Mouse (Mus musculus): Measurements from ENCODE around the gene Dlst. TPM values are rescaled to one million over a fixed set of nuclear protein-coding genes. Genes with fewer than 3 reads are reported as not detected.
A peak's percentile ranks its signal among the peaks of the same experiment; 100 is the strongest.

Dlst gene
- polyA plus RNA-seq, 1 experiment from 2014 or later, result 96.3 TPM

GRCm38 (mm10) chr12:85158801-85159200 is 48.2 kb downstream of the Dlst start:
- H3K9me3 ChIP-seq, result no peaks in the 10 kb centered on the region
- H3K27ac ChIP-seq (replicated peaks), result no peak overlapping the region
- H3K4me1 ChIP-seq, result no peaks in the 10 kb centered on the region
- no peak for ATAC-seq (replicated peaks)
- no peaks in the 10 kb centered on the region for H3K36me3 ChIP-seq
- H3K4me2 ChIP-seq (replicated peaks), result no peak overlapping the region
- no peak overlapping the region for H3K9ac ChIP-seq (replicated peaks)
- H3K4me3 ChIP-seq, result no peak overlapping the region
- no peaks in the 10 kb centered on the region for H3K27me3 ChIP-seq
- 93% methylated on average over 8 of the region's 8 CpGs for WGBS

DNA sequence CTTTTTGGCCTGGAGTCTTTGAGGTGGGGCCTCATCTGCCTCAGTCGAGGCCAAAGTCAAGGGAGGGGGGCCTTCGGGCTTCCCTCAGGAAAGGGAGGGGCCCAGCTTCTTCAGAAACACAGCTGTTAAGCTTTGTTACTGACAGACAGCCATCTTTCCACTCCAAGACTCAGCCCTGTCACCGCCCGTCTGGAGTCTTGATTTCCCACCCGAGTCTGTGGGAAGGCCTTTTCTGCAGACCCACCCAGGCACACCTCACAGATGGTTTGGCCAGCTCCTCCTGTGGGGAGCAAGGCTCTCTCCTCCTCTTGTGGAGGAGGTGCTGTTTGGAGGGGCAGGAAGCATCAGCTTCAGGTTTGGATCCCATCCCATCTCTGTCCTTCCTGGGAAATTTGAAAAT is 49.0 kb downstream of the Dlst start:
- H3K36me3 ChIP-seq, result no peaks in the 10 kb centered on the region
- H3K9ac ChIP-seq (replicated peaks), result no peak overlapping the region
- no peak overlapping the region for H3K4me3 ChIP-seq
- H3K4me1 ChIP-seq, result no peaks in the 10 kb centered on the region
- WGBS, result 77% methylated on average over 5 of the region's 5 CpGs
- no peaks in the 10 kb centered on the region for H3K9me3 ChIP-seq
- H3K27me3 ChIP-seq, result no peaks in the 10 kb centered on the region
- no peak for ATAC-seq (replicated peaks)
- H3K27ac ChIP-seq (replicated peaks), result no peak overlapping the region
- H3K4me2 ChIP-seq (replicated peaks), result no peak overlapping the region

DNA sequence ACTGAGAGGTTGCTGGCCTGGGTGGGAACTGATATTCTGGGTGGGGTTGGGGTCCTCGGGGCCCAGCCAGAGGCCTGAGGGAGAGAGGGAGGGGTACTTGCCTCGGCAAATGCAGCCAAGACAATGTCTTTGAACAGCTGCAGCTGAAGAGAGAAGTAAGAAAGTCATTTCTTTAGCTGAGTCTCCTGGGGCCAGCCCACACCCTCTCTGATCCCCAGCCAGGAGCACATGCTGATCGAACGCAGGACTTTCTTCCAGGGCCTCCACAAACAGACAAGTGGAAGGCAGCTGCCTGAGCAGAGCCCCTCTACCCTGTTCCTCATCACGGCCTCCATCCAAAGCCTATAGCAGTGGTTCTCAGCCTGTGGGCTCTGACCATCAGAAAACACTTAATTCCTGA is 54.4 kb downstream of the Dlst start:
- H3K36me3 ChIP-seq, result no peaks in the 10 kb centered on the region
- H3K4me2 ChIP-seq (replicated peaks), result no peak overlapping the region
- peaks cover 8% of the 10 kb centered on the region; the same call in 1 of the 2 replicates for H3K4me1 ChIP-seq
- H3K4me3 ChIP-seq, result no peak overlapping the region
- ATAC-seq (replicated peaks), result no peak
- no peaks in the 10 kb centered on the region for H3K9me3 ChIP-seq
- no peaks in the 10 kb centered on the region for H3K27me3 ChIP-seq
- 78% methylated on average over 5 of the region's 5 CpGs for WGBS
- H3K27ac ChIP-seq (replicated peaks), result no peak overlapping the region
- H3K9ac ChIP-seq (replicated peaks), result no peak overlapping the region

DNA sequence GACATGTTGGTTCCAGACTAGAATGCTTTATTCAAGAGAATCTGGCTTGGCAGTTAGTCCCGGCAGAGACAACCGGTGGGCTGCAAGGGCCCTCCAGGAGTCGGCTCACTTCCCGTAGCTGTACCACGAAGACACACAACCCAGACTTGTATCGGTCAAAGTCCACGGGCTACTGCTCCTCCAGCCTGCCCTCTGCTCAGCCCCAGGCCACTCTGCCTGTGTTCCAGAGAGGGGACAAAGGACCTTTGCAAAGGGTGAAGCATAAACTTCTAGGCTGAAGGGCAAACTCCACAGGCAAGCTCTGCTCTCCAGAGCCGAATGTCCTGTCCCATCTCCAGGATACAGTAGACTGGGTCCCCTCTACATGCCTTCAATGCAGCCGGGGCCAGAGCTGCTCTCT is 56.0 kb downstream of the Dlst start:
- H3K27me3 ChIP-seq, result no peaks in the 10 kb centered on the region
- H3K4me3 ChIP-seq, result no peak overlapping the region
- H3K36me3 ChIP-seq, result no peaks in the 10 kb centered on the region
- no peak overlapping the region for H3K27ac ChIP-seq (replicated peaks)
- peaks cover 8% of the 10 kb centered on the region; the same call in 1 of the 2 replicates for H3K4me1 ChIP-seq
- WGBS, result 93% methylated on average over 9 of the region's 9 CpGs
- no peak overlapping the region for H3K9ac ChIP-seq (replicated peaks)
- no peak for ATAC-seq (replicated peaks)
- no peak overlapping the region for H3K4me2 ChIP-seq (replicated peaks)
- H3K9me3 ChIP-seq, result no peaks in the 10 kb centered on the region

GRCm38 (mm10) chr12:85169117-85169858 is 58.7 kb downstream of the Dlst start:
- peak overlapping the region; percentile 17; the same call in 1 of the 2 replicates for H3K4me3 ChIP-seq
- H3K36me3 ChIP-seq, result no peaks in the 10 kb centered on the region
- H3K27ac ChIP-seq (replicated peaks), result no peak overlapping the region
- H3K4me1 ChIP-seq, result peaks cover 8% of the 10 kb centered on the region; the same call in 1 of the 2 replicates
- peak overlapping the region; percentile 34 for H3K9ac ChIP-seq (replicated peaks)
- H3K4me2 ChIP-seq (replicated peaks), result peak overlapping the region; percentile 37
- H3K27me3 ChIP-seq, result no peaks in the 10 kb centered on the region
- 23% methylated on average over 27 of the region's 27 CpGs for WGBS
- no peaks in the 10 kb centered on the region for H3K9me3 ChIP-seq
- ATAC-seq (replicated peaks), result peak; percentile 73

- Histone ChIP-seq H3K9ac (replicated peaks) (peak overlapping the region; percentile 34; the same call in 1 of the 2 replicates), H3K36me3 (no peaks in the 10 kb centered on the region), H3K27me3 (no peaks in the 10 kb centered on the region), H3K27ac (replicated peaks) (no peak overlapping the region), H3K4me3 (no peak overlapping the region), H3K4me2 (replicated peaks) (no peak overlapping the region), H3K4me1 (peaks cover 10% of the 10 kb centered on the region), H3K9me3 (no peaks in the 10 kb centered on the region)
- 36% methylated on average over 3 of the region's 3 CpGs for WGBS
- ATAC-seq (replicated peaks), result peak; percentile 15; the same call in 1 of the 2 replicates
Measured at GRCm38 (mm10) chr12:85169877-85170276, 59.2 kb downstream of the Dlst start.

GRCm38 (mm10) chr12:85170284-85170947 is 59.8 kb downstream of the Dlst start:
- H3K9me3 ChIP-seq, result no peaks in the 10 kb centered on the region
- peaks cover 16% of the 10 kb centered on the region for H3K4me1 ChIP-seq
- no peaks in the 10 kb centered on the region for H3K27me3 ChIP-seq
- 80% methylated on average over 11 of the region's 11 CpGs for WGBS
- H3K27ac ChIP-seq (replicated peaks), result no peak overlapping the region
- no peak overlapping the region for H3K4me3 ChIP-seq
- H3K36me3 ChIP-seq, result no peaks in the 10 kb centered on the region
- H3K9ac ChIP-seq (replicated peaks), result no peak overlapping the region
- H3K4me2 ChIP-seq (replicated peaks), result no peak overlapping the region
- 0 out of 2 replicates have a peak, but pooled peaks have one; percentile 12 for ATAC-seq (replicated peaks)

- Histone ChIP-seq H3K27me3 (no peaks in the 10 kb centered on the region), H3K4me2 (replicated peaks) (no peak overlapping the region), H3K4me1 (peaks cover 21% of the 10 kb centered on the region), H3K4me3 (no peak overlapping the region), H3K9me3 (no peaks in the 10 kb centered on the region), H3K36me3 (no peaks in the 10 kb centered on the region), H3K27ac (replicated peaks) (no peak overlapping the region), H3K9ac (replicated peaks) (no peak overlapping the region)
- 78% methylated on average over 3 of the region's 3 CpGs for WGBS
- ATAC-seq (replicated peaks), result no peak
Measured at GRCm38 (mm10) chr12:85170948-85171307, 60.3 kb downstream of the Dlst start.

- Histone ChIP-seq H3K27ac (replicated peaks) (0 out of 2 replicates have a peak overlapping the region, but pooled peaks have one; percentile 2), H3K9ac (replicated peaks) (no peak overlapping the region), H3K4me2 (replicated peaks) (no peak overlapping the region), H3K9me3 (no peaks in the 10 kb centered on the region), H3K36me3 (no peaks in the 10 kb centered on the region), H3K27me3 (no peaks in the 10 kb centered on the region), H3K4me3 (no peak overlapping the region), H3K4me1 (peaks cover 39% of the 10 kb centered on the region)
- no peak for ATAC-seq (replicated peaks)
- WGBS, result 55% methylated on average over 7 of the region's 7 CpGs
Measured at GRCm38 (mm10) chr12:85174016-85174415, 63.4 kb downstream of the Dlst start.

DNA sequence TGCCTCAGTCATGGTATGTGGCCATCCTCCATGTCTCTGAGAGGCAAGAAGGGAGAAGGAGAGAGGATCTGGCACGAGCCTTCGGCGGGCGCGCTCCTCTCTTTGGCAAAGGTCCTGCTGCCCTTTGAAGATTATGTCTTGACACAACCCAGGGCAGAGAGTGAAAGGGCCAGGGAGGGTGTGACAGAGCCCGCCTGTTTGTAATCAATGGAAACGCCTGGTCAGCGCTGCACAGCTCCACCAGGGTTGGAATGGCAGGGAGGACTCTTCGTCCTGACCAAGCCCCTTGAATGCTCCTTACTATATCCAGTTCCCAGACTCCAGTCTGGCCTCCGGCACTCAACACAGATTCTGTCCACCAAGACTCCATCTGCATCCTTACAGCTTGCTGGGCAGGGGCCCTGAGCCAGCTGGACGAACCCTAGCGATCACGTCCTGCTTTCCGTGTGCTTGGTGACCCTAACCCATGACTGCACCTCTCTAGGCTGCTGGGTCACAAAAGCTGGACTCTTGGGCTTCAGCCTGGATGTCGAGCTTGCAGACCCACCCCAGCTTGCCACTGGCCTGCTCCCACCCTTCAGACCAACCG is 64.5 kb downstream of the Dlst start:
- Histone ChIP-seq H3K36me3 (no peaks in the 10 kb centered on the region), H3K9ac (replicated peaks) (0 out of 2 replicates have a peak overlapping the region, but pooled peaks have one; percentile 12), H3K27ac (replicated peaks) (peak overlapping the region; percentile 63; the same call in 1 of the 2 replicates), H3K4me2 (replicated peaks) (peak overlapping the region; percentile 48), H3K9me3 (no peaks in the 10 kb centered on the region), H3K4me3 (peak overlapping the region; percentile 16), H3K27me3 (no peaks in the 10 kb centered on the region), H3K4me1 (peaks cover 31% of the 10 kb centered on the region)
- peak; percentile 5; the same call in 1 of the 2 replicates for ATAC-seq (replicated peaks)
- WGBS, result 43% methylated on average over 16 of the region's 16 CpGs

DNA sequence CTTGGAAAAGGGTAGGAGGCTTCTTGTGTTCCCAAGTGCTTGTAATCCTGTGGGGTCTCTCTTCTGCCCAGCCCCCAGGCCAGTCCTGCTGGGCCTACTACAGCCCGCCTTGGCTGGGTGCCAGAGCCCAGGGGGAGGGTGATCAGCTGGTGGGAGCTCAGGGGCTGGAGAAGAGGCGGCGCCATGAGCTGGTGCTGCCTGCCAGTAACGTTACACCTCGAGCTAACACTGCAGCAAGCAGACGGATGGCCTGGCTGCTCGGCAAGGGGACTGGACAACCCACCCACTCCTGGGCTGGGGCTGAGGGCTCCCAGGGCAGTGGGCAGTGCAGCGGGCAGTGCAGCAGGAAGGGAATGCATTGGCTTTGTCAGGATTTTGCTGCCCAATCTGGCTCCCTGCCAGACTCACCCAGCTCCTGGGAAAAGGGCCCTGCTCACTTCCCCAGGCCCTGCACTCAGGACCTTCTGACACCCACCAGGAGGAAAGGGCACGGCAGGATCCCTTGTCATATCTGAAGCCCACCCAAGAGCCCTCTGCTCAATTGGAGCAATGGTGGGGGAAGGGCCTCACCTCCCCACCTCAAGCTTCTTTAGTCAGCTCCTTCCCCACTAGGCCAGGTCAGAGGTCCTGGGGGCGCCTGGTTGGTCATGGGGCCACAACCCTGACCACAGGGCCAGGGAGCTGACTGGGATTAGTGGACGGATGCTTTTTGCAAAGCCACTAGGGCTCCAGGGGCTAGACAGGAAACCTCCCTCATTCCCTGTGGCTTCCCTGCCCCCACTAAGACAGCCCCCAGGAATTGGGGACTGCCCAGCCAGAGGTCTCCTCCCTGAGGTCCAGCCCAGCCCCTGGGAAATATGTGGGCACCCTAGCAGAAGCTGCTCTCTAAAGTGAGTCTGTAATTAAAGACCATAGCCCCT is 65.6 kb downstream of the Dlst start:
- no peaks in the 10 kb centered on the region for H3K9me3 ChIP-seq
- peaks cover 33% of the 10 kb centered on the region for H3K4me1 ChIP-seq
- peak overlapping the region; percentile 22 for H3K4me3 ChIP-seq
- 15% methylated on average over 11 of the region's 11 CpGs for WGBS
- ATAC-seq (replicated peaks), result peak; percentile 81
- H3K4me2 ChIP-seq (replicated peaks), result peak overlapping the region; percentile 48
- H3K9ac ChIP-seq (replicated peaks), result peak overlapping the region; percentile 36; the same call in 1 of the 2 replicates
- H3K27me3 ChIP-seq, result no peaks in the 10 kb centered on the region
- peak overlapping the region; percentile 63 for H3K27ac ChIP-seq (replicated peaks)
- H3K36me3 ChIP-seq, result no peaks in the 10 kb centered on the region
